Mouse (Mus musculus): Measurements from ENCODE around the gene Slc16a5. TPM values are rescaled to one million over a fixed set of nuclear protein-coding genes. Genes with fewer than 3 reads are reported as not detected.

Slc16a5 gene
- total and polyA plus RNA-seq, 2 experiments from 2014 or later = 0.21 TPM; not detected in 1

- H3K27ac ChIP-seq (ENCODE audit: low read depth, low read length) = no peak overlapping the region
- H3K27me3 ChIP-seq (ENCODE audit: insufficient read depth, low read length) = no peaks in the 10 kb centered on the region
- no peak overlapping the region for H3K4me3 ChIP-seq (ENCODE audit: low read depth, low read length)
- no peak overlapping the region for H3K4me2 ChIP-seq (ENCODE audit: low read depth, low read length, poor library complexity, severe bottlenecking)
- no peak for ATAC-seq (ENCODE audit: low FRiP score)
- DNase-seq (ENCODE audit: low spot score) = no peak
- H3K9ac ChIP-seq (replicated peaks; ENCODE audit: low read length, poor library complexity, severe bottlenecking) = no peak overlapping the region
- H3K4me1 ChIP-seq (ENCODE audit: insufficient read depth, low read length) = no peaks in the 10 kb centered on the region
- no peaks in the 10 kb centered on the region for H3K9me3 ChIP-seq (ENCODE audit: low read length)
- no peak for TF ChIP-seq CTCF (IDR thresholded peaks at IDR 0.05)
- H3K36me3 ChIP-seq (ENCODE audit: insufficient read depth, low read length) = no peaks in the 10 kb centered on the region
- WGBS = 55% methylated on average over 15 of the region's 15 CpGs
Observed at GRCm38 (mm10) chr11:115441417-115441816, 20.9 kb upstream of the Slc16a5 start.

- no peak overlapping the region for H3K27ac ChIP-seq (ENCODE audit: low read depth, low read length)
- no peaks in the 10 kb centered on the region for H3K36me3 ChIP-seq (ENCODE audit: insufficient read depth, low read length)
- no peak overlapping the region for H3K9ac ChIP-seq (replicated peaks; ENCODE audit: low read length, poor library complexity, severe bottlenecking)
- H3K4me3 ChIP-seq (ENCODE audit: low read depth, low read length) = no peak overlapping the region
- no peak for TF ChIP-seq CTCF (IDR thresholded peaks at IDR 0.05)
- H3K27me3 ChIP-seq (ENCODE audit: insufficient read depth, low read length) = no peaks in the 10 kb centered on the region
- no peak for DNase-seq (ENCODE audit: low spot score)
- 76% methylated on average over 3 of the region's 3 CpGs for WGBS
- no peaks in the 10 kb centered on the region for H3K4me1 ChIP-seq (ENCODE audit: insufficient read depth, low read length)
- no peak for ATAC-seq (ENCODE audit: low FRiP score)
- H3K9me3 ChIP-seq (ENCODE audit: low read length) = no peaks in the 10 kb centered on the region
- H3K4me2 ChIP-seq (ENCODE audit: low read depth, low read length, poor library complexity, severe bottlenecking) = no peak overlapping the region
Observed at GRCm38 (mm10) chr11:115446906-115447305, 15.4 kb upstream of the Slc16a5 start.

- no peaks in the 10 kb centered on the region for H3K36me3 ChIP-seq (ENCODE audit: insufficient read depth, low read length)
- TF ChIP-seq CTCF (IDR thresholded peaks at IDR 0.05) = no peak
- DNase-seq (ENCODE audit: low spot score) (no peak), ATAC-seq (ENCODE audit: low FRiP score) (no peak)
- no peak overlapping the region for H3K27ac ChIP-seq (ENCODE audit: low read depth, low read length)
- no peak overlapping the region for H3K9ac ChIP-seq (replicated peaks; ENCODE audit: low read length, poor library complexity, severe bottlenecking)
- H3K4me2 ChIP-seq (ENCODE audit: low read depth, low read length, poor library complexity, severe bottlenecking) = no peak overlapping the region
- WGBS = 82% methylated on average over 11 of the region's 11 CpGs
- H3K4me1 ChIP-seq (ENCODE audit: insufficient read depth, low read length) = no peaks in the 10 kb centered on the region
- H3K9me3 ChIP-seq (ENCODE audit: low read length) = no peaks in the 10 kb centered on the region
- H3K4me3 ChIP-seq (ENCODE audit: low read depth, low read length) = no peak overlapping the region
- H3K27me3 ChIP-seq (ENCODE audit: insufficient read depth, low read length) = no peaks in the 10 kb centered on the region
Observed at GRCm38 (mm10) chr11:115447321-115447885, 14.9 kb upstream of the Slc16a5 start.

- WGBS = 83% methylated on average over 16 of the region's 16 CpGs
- ATAC-seq (ENCODE audit: low FRiP score) (no peak), DNase-seq (ENCODE audit: low spot score) (no peak)
- H3K36me3 ChIP-seq (ENCODE audit: insufficient read depth, low read length) = no peaks in the 10 kb centered on the region
- H3K4me1 ChIP-seq (ENCODE audit: insufficient read depth, low read length) = no peaks in the 10 kb centered on the region
- no peak overlapping the region for H3K4me2 ChIP-seq (ENCODE audit: low read depth, low read length, poor library complexity, severe bottlenecking)
- no peaks in the 10 kb centered on the region for H3K27me3 ChIP-seq (ENCODE audit: insufficient read depth, low read length)
- no peak for TF ChIP-seq CTCF (IDR thresholded peaks at IDR 0.05)
- H3K27ac ChIP-seq (ENCODE audit: low read depth, low read length) = no peak overlapping the region
- H3K9me3 ChIP-seq (ENCODE audit: low read length) = no peaks in the 10 kb centered on the region
- no peak overlapping the region for H3K4me3 ChIP-seq (ENCODE audit: low read depth, low read length)
- H3K9ac ChIP-seq (replicated peaks; ENCODE audit: low read length, poor library complexity, severe bottlenecking) = no peak overlapping the region
Observed at GRCm38 (mm10) chr11:115448075-115448474, 14.2 kb upstream of the Slc16a5 start.

- no peak overlapping the region for H3K27ac ChIP-seq (ENCODE audit: low read depth, low read length)
- ATAC-seq (ENCODE audit: low FRiP score) (no peak), DNase-seq (ENCODE audit: low spot score) (no peak)
- TF ChIP-seq CTCF (IDR thresholded peaks at IDR 0.05) = no peak
- H3K36me3 ChIP-seq (ENCODE audit: insufficient read depth, low read length) = no peaks in the 10 kb centered on the region
- H3K9me3 ChIP-seq (ENCODE audit: low read length) = no peaks in the 10 kb centered on the region
- no peak overlapping the region for H3K9ac ChIP-seq (replicated peaks; ENCODE audit: low read length, poor library complexity, severe bottlenecking)
- 57% methylated on average over 7 of the region's 7 CpGs for WGBS
- H3K27me3 ChIP-seq (ENCODE audit: insufficient read depth, low read length) = no peaks in the 10 kb centered on the region
- H3K4me1 ChIP-seq (ENCODE audit: insufficient read depth, low read length) = no peaks in the 10 kb centered on the region
- no peak overlapping the region for H3K4me3 ChIP-seq (ENCODE audit: low read depth, low read length)
- no peak overlapping the region for H3K4me2 ChIP-seq (ENCODE audit: low read depth, low read length, poor library complexity, severe bottlenecking)
Observed at GRCm38 (mm10) chr11:115448998-115449397, 13.3 kb upstream of the Slc16a5 start.

GRCm38 (mm10) chr11:115450176-115450575, 12.1 kb upstream of the Slc16a5 start:
- H3K27ac ChIP-seq (ENCODE audit: low read depth, low read length) = no peak overlapping the region
- no peak overlapping the region for H3K9ac ChIP-seq (replicated peaks; ENCODE audit: low read length, poor library complexity, severe bottlenecking)
- ATAC-seq (ENCODE audit: low FRiP score) = no peak
- TF ChIP-seq CTCF (IDR thresholded peaks at IDR 0.05) = no peak
- no peaks in the 10 kb centered on the region for H3K4me1 ChIP-seq (ENCODE audit: insufficient read depth, low read length)
- WGBS = 90% methylated on average over 7 of the region's 7 CpGs
- DNase-seq (ENCODE audit: low spot score) = no peak
- H3K27me3 ChIP-seq (ENCODE audit: insufficient read depth, low read length) = no peaks in the 10 kb centered on the region
- H3K4me3 ChIP-seq (ENCODE audit: low read depth, low read length) = no peak overlapping the region
- no peaks in the 10 kb centered on the region for H3K36me3 ChIP-seq (ENCODE audit: insufficient read depth, low read length)
- no peak overlapping the region for H3K4me2 ChIP-seq (ENCODE audit: low read depth, low read length, poor library complexity, severe bottlenecking)
- no peaks in the 10 kb centered on the region for H3K9me3 ChIP-seq (ENCODE audit: low read length)
